Mouse (Mus musculus) heart, adult 11 months (tissue): ENCODE measurements at regions not wholly inside any gene's neighbourhood (a gene's known extent, or its start where the extent isn't known, plus 50 kb on each side); places are given as distances from the start of the nearest gene placed in this dataset.
A peak's percentile ranks its signal among the peaks of the same experiment; 100 is the strongest.

Experiments
- DNase-seq: peaks from one replicate; pipeline ENCODE4 v3.0.0; 2022

DNA sequence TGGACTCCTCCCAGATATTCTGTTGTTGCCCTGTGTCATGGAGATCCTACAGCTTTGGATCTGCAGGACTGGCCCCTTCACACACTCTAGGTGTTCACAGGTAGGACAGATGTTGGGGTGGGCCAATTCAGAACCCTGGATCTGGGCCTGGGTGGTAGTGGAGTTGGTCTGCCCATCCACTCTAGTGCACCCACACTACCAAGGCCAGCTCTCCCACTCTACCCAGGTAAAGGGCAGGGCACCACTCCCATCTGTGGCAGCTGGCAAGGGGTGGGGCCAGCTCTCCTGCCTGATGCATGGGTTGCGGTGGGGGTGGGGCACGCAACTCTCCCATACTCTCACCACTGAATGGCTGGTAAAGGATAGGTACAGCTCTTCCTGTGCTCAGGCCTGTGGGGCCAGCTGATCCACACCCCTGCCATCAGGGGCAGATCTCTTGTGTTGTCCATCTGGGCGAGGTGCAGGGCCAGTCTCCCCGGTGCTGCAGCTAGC, 76.5 kb downstream of the Gja1 start:
- peak; percentile 83 for DNase-seq

DNA sequence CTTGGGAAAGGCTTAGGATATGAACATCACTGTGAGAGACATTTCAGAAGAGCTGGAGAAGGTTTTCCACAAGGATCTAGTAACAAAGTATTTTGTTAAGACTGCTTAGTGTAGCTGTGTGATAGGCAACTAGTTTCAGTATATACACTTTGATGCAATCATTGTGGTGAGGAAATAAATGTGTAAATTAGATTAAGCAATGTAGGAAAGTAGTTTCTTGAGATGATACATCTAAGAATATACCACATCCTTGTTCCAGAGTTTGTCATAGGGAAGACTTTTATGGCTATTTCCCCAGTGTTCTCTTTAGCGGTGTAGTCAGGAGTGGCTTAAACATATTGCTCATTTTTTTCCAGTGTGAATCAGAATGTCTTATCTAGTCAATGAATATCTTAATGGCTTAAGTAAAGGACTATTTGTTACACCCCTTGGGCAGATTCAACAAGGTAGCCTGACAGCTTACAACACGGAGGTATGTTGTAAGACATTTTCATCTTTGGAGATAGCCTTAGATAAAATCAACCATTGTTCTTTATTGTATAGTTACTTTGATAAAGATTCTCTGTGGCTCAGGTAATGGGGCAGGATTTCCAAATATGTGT, 78.8 kb downstream of the Gja1 start:
- DNase-seq, result no peak

DNA sequence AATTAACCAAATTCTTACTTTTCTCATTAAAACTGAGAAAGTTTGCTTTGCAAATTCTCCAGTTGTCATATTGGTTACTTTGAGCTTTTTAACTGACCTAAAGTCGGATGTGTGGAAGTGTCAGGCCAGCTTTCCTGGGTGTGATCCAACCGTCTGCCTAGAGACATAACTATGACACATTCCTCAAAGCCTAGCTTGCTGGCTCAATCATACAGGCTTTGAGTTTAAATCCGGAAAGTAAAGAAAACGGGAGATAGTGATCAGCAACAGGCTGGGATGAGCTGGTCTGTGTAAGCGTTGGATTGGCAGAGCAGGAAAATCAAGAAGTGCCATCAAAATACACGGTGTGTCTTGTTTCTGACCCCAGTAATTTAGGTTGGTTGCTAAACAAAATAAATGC, 91.4 kb downstream of the Gja1 start:
- peak; percentile 91 for DNase-seq

DNA sequence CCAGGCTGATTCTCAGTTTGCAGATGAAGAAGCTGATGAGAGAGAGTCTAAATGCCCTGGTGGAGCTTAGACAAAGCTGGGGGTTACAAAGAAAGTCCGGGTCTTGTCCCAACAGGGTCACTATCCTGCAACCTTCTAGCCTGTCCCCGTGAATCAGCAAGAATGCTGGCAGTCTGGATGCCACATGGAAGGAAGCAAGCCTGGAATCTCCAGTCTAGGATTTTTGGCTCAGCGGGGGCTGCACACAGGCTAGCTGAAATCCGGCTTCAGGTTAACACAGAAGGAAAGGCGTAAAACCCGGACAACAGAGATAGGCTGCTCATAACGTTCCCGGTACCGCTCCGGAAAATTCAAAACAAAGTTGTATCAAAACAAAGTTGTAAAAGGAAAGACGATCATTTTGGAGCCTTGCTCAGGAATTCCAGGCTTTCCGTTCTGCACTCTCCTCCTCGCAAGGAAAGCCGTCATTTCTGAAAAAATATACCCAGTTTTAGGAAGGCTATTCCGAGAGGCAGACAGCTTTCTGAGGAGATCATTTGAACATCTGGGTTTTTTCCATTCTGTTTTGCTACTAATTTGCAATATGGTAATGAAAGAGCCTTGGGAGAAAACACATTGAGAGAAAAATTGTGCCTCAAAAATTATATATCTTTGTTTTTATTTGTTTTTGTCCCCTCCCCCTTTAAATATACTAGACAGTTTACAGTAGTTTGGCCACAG, 92.0 kb downstream of the Gja1 start:
- peak; percentile 95 for DNase-seq

DNA sequence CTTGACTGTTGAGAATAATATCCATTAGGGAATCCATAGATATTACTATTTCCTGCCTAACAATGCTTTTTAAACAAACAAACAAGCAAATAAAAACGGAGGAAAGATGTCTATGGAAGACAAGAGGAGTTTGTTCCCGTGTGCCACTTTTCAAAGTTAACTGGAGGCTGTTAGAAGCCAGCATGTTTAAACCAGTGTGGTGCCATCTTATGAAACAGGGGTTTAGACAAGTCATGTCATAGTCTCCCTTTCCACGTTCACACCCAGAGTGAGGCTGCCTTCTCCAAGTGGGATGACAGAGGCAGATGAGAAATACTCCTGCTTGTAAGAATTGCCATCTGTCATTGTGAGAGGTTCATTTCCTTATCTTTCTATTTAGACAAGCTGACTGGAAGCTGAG, 92.8 kb downstream of the Gja1 start:
- DNase-seq, result no peak

DNA sequence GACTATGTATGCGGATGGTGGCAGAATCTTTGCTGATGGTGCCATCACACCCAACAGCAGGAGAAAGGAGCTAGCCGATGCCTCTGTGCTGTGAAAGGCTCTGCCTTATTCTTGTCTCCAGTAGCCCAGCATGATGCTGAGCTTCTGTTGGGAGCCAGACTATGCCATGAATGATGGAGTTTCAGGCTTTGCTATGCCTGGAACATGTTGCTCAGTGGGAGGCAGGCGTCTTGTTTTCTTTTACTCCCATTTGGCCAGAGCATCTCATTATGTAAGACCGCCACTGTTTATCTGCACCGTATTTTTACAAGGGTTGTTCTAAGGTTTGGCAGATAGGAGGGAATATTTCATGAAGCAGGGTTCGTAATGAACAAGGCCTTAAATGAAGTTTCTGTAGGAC, 97.8 kb downstream of the Gja1 start:
- peak; percentile 89 for DNase-seq

DNA sequence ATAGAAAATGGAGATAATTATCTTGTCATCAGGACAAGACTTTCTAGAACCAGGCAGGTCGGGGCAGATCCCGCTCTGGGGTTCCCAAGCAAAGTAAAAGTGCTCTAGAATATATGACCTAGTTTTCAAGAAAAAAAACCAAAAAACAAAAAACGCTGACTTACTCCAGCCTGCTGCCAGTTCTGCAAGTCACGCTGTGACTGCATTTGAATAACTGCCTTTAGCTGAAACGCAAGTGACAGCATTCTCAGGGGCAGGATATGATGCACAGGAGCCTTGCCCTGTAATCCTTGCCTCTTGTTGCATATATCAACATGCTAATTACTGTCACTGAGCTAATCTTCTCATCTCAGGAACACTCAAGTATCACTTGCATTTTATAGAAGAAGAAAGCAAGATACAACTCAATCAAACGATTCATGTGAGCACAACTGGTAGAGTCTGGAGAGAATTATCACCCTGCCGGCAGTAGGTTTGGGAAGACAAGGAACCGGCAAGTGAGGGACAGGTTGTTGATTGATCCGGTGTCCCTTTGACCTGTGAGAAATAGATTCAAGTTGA, 105.1 kb downstream of the Gja1 start:
- DNase-seq, result no peak

DNA sequence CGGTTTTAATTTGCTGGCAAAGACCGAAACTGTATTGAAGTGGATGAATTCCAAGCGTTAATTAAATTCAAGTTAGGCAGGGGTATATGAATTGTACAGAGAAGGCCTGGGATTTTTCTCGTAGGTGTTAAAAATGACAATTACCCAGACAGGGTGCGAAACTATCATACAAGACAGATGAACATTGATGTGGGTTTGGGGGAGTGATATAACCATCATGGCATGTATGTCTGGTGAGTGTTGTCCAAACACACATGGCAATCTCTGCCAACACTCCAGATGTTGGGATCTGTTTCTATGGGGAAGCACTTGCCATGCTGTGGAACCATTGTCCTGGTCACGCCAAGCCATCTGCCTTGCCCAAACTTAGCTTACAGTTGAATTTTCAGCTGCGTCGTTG, 107.8 kb downstream of the Gja1 start:
- peak; percentile 5 for DNase-seq

DNA sequence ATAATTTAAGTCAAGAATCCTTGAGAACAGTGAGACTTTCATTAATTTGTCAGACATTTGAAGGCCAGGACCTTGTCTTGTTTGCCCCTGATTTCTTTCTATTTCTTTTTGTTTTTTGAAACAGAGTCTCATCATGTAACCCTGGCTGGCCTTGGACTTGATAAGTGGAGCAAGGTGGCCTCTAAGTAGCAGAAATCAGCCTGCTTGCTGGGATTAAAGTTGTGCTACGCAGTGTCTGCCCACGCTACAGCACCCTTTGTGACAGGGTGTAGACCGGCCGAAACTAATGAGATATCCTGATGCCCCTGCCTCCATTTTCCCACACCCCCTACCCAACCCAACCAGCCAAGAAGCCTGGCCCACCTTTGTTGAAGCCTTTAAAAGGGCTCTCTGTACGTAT, 108.6 kb downstream of the Gja1 start:
- DNase-seq, result peak; percentile 41

DNA sequence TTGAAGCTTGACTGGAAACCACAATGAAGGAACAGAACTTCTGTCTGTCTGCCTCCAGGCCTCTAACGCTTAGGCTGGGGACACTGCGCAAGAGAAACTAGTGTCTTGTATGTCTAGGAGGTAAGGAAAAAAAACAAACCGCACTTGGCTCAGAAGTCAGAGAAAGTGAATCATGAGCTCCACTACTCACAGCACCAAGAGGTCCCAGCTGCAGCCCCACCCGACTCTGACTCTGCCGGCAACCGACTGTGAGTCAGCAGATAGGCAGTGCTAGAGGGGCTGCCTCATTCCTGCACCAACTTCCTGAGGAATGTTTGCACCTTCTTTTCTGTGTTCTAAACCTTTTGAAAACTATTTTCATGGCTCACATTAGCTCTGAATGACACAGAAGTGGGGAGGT, 109.5 kb downstream of the Gja1 start:
- DNase-seq, result peak; percentile 96

DNA sequence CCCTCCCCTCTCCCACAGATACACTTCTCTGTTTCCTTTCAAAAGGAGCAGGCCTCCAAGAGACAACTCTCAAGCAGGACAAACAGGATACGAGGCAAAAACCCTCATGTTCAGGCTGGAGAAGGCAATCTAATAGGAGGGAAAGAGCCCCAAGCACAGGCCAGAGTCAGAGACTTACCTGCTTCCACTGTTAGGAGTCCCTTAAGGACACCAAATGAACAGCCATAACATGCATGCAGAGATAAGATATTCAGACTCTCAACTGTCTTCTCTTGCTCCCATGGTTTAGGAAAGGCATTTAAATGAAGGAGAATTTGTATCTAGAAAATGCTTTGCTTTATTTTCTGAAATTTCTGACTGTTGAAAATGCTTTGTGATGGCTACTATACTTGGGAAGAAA, 116.3 kb downstream of the Gja1 start:
- DNase-seq, result no peak

DNA sequence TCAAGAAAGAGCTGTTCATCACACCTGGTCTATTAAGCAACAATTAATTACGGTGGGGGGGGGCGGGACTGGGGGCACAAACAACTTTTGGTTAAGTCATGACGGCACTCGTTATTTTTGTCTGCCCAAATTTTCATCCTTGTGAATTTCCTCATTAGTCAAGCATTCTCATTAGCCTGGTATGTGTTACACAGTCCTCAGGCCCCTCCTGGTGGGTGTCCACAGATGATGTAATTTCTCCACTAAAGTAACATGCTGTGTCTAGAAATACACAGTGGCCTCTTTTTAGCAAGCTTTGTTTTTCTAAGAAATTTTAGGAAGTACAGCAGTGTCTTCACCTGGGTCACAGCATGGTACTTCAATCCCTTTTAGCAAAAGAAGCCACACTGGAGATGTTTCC, 118.2 kb downstream of the Gja1 start:
- no peak for DNase-seq

DNA sequence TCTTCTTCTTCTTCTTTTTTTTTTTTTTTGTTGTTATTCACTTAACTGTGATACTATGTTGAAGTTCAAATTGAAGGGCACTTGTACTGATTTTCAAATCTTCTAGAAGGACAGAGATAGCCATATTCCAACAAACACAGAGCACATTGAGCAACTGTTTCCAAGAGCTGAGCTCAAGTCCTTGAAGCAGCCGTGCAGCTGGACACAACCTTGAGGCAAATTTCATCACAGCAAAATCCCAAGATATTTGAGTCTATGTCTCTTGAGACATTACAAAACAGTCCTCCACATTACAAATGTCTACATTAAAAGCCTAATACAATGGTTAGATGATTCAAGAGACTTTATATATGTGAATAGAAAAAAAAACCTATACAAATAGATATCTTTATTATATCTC, 141.9 kb downstream of the Gja1 start:
- DNase-seq, result no peak

DNA sequence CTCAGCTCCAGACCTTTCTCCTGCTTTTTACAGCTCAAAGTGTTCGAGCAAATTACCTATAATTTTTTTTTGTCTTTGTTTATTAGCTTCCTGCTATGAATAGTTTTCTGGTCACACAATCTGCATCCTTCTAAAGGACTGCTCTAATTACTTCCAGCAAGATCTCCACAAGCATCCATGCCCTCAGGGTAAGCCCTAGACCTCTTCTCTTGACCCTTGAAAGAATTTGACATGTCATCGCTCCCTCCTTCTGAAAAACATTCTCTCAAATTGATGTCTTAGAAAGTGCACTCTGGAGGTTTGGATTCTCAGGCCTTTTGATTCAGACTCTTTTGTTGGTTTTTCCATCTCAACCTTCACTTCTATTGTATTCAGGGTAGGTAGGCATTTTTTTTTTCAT, 148.7 kb downstream of the Gja1 start:
- DNase-seq, result no peak

DNA sequence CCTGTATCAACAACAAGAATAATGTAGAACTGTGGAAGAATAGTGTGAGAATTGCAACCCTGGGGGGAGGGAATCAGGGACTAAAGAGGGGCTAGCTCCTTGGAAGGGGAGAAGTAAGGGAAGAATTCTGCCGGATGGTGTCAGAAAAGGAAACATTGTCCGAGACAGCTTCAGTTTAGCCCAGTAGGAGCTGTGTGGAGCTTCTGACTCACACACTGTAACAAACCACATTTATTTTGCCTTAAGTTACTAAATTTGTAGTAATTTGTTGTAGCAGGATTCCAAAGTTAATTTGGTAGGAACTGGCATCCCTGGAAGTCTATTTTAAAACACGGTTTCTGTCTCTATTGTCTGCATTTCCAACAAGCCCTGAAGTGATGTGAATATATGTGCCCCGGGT, 160.0 kb downstream of the Gja1 start:
- no peak for DNase-seq

DNA sequence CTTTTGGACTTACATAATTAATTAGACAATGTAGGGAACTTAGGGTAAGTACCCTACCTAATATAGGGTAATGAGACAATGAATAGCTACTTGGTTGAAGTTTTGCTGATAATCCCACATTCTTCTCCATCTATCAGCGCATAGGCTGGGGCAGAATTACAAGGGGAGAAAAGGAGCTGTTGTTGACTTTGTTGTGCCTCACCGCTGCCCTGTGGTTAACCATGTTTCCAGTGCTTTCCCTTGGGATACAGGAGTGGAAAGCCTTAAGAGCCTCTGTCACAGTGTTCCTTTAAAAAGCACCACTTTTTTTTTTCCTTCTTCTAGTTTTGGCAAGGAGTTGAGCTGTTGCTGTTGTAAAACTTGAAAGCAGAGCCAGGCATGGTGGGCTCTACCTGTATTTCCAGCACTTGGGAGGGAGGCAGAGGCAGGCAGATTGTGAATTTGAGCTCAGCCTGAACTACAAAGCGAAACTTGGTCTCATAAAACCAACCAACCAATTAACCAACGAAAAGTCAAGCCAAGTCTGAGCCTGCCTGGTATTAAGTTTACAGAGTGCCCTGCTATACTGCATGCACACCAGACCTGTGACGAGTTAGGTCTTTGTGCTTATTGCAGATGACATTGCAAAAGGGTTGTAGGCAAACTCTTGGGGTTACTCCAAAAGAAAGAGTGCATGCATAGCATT, 162.8 kb downstream of the Gja1 start:
- peak; percentile 58 for DNase-seq

DNA sequence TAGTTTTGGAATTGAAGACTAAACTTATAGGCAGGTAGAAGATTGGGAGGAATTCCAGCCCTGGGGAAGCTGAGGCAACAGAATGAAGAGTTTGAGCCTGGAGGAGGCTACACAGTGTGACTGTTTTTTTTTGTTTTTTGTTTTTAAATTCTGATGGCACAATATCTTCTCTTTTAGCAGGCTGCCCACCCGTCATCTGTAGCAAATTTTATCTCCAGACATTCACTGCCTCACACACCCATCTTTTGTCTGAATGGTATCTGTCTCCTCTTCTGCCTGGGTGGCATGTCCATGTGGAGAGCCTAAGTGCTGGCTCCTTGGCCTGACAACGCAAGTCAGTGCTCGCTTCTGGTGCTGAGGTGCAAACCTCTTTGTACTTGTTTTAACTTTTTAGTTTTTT, 165.0 kb downstream of the Gja1 start:
- peak; percentile 34 for DNase-seq

DNA sequence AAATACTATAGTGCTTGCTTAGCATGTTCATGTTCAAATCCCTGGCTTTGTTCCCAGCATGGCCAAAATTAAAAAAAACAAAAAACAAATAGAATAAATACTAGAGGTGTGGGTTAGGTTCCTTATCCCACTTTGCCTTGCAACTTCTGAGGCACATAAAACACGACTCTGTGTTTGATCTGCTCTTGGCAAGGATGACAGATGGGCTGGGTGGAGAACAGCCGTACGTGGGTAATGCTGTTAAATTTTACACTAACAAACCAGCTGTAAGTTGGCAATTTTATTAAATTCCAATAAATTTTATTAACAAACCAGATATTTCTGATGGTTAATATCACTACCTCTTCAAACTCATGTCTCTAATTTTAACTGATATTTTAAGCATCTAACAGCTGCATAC, 168.9 kb downstream of the Gja1 start:
- DNase-seq, result peak; percentile 10

DNA sequence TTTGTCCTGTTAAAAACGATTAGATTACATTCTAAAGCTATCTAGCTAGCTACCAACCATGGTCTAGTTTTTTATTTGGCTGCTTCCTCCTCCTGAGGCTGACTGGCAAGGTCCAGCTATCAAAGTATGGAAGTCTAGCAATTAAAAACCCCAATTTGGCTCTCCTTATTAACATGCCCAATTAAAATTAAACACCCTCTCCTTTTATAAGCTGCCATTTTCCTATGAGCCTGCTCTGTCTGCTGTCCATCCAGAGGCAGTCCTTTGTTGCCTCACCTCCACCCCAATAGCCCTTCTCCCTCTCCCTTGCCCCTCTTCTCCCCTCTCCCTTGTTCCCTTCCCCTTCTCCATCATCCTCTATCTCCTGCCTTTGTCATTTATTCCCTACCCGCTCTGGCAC, 169.7 kb downstream of the Gja1 start:
- peak; percentile 16 for DNase-seq

DNA sequence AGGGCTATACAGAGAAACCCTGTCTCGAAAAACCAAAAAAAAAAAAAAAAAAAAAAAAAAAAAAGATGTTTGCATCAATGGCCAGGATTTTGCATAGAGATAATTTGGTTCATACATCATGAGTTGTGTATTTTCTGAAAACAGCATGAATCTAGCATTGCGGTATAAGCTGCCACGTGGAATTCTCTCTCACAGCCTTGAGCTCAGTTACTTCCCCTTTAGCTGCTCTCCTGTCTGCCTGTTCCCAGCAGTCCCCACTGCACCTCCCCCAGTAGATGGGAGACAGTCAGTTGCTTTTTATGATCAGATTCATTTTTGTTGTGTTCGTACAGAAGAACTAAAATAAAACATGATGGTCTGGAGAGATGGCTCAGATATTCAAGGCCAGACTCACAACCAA, 170.7 kb downstream of the Gja1 start:
- DNase-seq, result peak; percentile 30

DNA sequence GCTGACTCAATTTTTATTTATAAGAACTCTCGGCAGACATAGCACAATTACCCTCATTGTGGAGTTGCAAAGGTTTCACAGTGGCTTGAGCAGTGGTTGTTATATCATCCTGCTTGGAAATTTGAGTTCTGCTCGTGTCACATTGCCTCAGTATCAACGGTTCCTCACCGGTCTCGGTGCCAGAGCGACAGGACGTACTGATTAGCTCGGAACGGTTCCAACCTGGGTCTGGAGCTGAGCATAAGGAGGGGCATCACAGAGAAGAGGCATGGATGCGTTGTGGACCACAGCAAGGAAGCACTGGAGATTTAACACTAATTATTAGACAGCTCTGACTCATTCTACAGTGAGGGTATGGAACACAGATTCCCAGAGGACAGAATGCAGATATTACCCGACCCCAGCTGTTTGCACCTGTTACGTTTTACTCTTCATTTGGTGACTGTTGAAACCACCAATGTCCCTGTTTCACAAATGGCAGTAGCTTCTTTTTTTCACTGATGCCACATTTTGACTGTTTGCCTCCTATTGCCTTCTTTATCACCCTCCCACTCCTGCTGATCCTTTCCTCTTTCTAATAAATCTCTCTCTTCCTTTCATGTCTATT, 189.8 kb downstream of the Gja1 start:
- DNase-seq, result no peak

DNA sequence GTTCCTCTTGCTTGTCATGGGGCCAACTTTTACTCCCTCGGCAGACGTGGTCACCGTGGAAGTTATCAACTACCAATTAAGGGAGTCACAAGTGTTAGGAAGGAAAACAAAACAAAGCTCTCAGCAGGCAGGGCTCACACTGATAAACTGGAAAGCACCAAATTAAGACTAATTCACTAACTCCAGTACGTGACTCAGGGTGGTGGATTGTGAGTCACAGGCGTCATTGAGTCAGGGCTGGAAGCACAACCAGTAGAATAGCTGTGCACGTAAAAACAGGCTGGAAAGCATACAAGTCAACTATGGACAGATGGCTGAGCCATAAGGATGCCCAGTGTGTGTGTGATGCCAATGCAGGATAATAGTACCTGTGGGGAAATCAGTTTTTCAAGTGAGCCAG, 204.9 kb downstream of the Gja1 start:
- peak; percentile 96 for DNase-seq

DNA sequence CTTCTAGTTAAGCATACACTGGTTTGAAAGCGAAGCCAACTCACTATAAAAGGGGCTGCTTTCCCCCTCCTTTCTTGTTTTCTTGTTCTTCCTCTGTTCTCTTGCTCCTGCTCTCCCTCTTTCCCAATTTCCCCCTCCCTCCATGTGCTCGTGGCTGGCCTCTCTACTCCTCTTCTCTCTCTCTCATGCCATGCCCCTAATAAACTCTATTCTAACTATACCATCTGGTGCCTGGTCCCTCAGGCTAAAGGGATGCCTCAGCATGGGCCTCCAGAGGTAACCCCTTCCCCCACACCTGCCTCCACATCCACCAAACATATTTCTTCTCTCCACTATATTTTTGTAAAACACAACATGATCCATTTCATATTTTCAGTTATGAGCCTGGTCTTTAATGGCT, 210.1 kb downstream of the Gja1 start:
- DNase-seq, result no peak

DNA sequence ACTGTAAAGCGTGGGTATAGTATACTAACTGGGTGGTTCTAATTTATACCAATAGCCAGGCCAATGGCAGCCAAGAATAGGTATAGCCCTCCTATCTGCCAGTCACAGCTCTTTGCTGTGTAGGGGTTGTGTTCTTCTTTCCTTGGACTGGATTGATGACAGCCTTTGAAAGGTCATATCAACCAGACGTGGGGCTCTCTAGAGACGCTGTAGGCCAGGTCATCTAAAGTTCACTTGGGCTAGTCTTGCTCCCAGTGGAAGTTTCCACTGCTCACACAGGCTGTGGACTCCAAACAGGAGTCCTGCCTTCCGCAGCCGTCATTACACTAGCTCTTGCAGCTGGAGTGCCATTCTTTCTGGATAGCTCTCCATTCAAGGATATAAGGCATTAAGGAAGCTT, 220.3 kb downstream of the Gja1 start:
- DNase-seq, result peak; percentile 92
